Mouse (Mus musculus) gonadal fat pad, adult 2 months (tissue): ENCODE measurements around the gene Ccl9. TPM values are rescaled to one million over a fixed set of nuclear protein-coding genes. Genes with fewer than 3 reads are reported as not detected.

Experiments used
- DNase-seq: peaks from one replicate; pipeline ENCODE4 v3.0.0-alpha.2; 2012; ENCODE audit warnings: low read depth
- polyA plus RNA-seq: library from polyadenylated mRNA; depleted of rRNA; stranded (reverse); fragments of >200 nt; gene quantifications from 2 replicates; pipeline ENCODE4 v1.2.3, GENCODE M21; 2012; rRNA removed

The Ccl9 gene
- polyA plus RNA-seq, 1 experiment: 12.1 TPM

- no peak for DNase-seq
Observed at GRCm38 (mm10) chr11:83538705-83539314, 39.6 kb downstream of the Ccl9 start.

- no peak for DNase-seq
Observed at GRCm38 (mm10) chr11:83536831-83537230, 41.6 kb downstream of the Ccl9 start.

DNA sequence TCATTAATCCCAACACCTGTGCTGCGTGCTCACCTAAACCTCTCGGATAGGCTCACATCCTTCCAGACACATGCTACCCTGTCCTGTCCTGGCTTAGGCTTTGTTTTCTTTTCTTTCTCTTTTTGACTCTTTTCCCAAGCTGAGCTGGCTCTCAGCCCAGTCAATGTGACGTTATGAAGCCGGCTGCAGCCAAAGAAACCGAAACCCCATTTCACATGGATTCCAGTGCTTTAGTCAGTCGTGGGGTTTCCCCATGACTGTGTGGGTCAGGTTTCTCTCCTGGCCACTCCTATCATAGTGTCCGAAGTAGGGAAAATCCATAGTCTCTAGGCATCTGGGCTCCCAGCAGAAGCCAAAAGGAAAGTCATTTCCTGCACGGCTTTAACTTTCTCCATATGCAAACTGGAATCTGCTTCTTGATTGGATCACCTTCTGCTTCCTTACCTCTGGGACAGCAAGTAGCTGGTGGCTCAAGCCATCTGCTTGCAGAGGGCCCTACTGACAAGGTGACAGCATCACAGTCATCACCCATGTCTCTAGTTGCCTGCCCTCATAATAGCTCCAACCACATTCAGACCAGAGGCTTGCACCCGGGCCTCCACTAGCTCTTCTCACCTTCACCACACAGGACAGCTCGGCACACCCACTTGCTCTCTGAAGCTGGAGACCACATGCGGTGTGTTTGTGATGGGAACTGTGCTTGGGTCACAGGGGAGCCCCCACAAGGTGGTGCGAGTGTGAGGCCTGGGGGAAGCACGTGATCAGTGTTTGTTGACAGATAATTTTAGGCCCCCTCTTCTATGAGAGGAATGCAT, 43.6 kb downstream of the Ccl9 start:
- peak; percentile 12 for DNase-seq

GRCm38 (mm10) chr11:83534143-83534542, 44.3 kb downstream of the Ccl9 start:
- no peak for DNase-seq

DNA sequence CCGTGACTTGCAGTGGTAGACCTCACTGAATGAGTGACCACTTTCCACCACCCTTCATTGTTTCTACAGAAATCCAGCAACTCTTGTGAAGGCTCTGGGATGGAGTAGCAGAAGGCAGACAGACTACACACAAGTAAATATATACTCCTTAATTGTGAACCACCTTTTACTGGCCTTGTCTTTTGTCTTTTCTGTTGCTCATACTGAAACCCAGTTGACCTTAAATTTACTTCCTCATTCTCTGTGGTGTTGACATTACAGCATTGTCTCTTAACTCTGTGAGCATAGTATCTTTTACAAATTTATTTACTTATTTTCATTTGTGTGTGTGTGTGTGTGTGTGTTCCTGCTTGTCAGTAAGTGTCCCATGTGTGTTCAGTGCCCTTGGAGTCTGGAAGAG, 45.2 kb downstream of the Ccl9 start:
- DNase-seq: no peak

GRCm38 (mm10) chr11:83530360-83530759, 48.1 kb downstream of the Ccl9 start, which contains the start of gene Ccl5:
TSS of gene Ccl5 (minus strand) at chr11:83530518.
- DNase-seq: no peak

DNA sequence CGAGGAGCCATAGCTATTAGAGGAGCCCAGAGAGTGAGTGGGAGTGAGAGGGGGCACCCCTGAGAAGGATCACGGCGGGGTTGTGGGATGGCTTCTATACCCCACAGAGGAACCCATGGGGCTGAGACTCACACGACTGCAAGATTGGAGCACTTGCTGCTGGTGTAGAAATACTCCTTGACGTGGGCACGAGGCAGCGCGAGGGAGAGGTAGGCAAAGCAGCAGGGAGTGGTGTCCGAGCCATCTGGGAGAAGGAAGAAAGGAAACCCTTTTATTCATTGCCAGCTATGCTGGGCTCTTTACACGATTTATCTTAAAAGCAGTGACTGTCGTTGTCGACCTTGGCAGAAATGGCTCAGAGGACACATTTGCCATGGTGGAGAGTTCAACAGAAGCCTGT, 49.4 kb downstream of the Ccl9 start:
- no peak for DNase-seq

Other genes with a start within 250 kb of the Ccl9 start
- 1.3 and 1.6 TPM in 2 replicates for gene Rasl10b, start 169.5 kb downstream of the Ccl9 start, polyA plus RNA-seq
- 0.53 and 0.75 TPM in 2 replicates for gene Gas2l2, start 149.2 kb downstream of the Ccl9 start, polyA plus RNA-seq
- gene 1700020L24Rik, start 141.0 kb downstream of the Ccl9 start, polyA plus RNA-seq: 2.8 and 3.7 TPM in 2 replicates
- gene Mmp28, start 115.6 kb downstream of the Ccl9 start, polyA plus RNA-seq: 24.4 and 30.7 TPM in 2 replicates
- gene Taf15, start 105.5 kb downstream of the Ccl9 start, polyA plus RNA-seq: 9.0 and 13.5 TPM in 2 replicates
- gene Heatr9, start 56.5 kb downstream of the Ccl9 start, polyA plus RNA-seq: not detected in 2 replicates
- gene Ccl5, start 48.1 kb downstream of the Ccl9 start, polyA plus RNA-seq: 19.1 and 24.7 TPM in 2 replicates
- 22.6 and 37.3 TPM in 2 replicates for gene Ccl6, start 14.5 kb upstream of the Ccl9 start, polyA plus RNA-seq
- gene Rpl9-ps1, start 67.0 kb upstream of the Ccl9 start, polyA plus RNA-seq: not detected in 2 replicates
- gene Ccl3, start 70.7 kb upstream of the Ccl9 start, polyA plus RNA-seq: 1.2 and 1.8 TPM in 2 replicates
- 0.66 and 1.2 TPM in 2 replicates for gene Ccl4, start 83.9 kb upstream of the Ccl9 start, polyA plus RNA-seq
- 9.9 and 15.9 TPM in 2 replicates for gene Wfdc17, start 125.4 kb upstream of the Ccl9 start, polyA plus RNA-seq
- gene Wfdc18, start 130.4 kb upstream of the Ccl9 start, polyA plus RNA-seq: 0.28 TPM in 1 of 2 replicates, not detected in the other
- 82.2 and 198 TPM in 2 replicates for gene Wfdc21, start 168.3 kb upstream of the Ccl9 start, polyA plus RNA-seq
- gene Heatr6, start 175.1 kb upstream of the Ccl9 start, polyA plus RNA-seq: 15.9 and 16.0 TPM in 2 replicates